Comparison of ENCODE assay signal across 16 mouse cellular contexts in the genomic region with DNA sequence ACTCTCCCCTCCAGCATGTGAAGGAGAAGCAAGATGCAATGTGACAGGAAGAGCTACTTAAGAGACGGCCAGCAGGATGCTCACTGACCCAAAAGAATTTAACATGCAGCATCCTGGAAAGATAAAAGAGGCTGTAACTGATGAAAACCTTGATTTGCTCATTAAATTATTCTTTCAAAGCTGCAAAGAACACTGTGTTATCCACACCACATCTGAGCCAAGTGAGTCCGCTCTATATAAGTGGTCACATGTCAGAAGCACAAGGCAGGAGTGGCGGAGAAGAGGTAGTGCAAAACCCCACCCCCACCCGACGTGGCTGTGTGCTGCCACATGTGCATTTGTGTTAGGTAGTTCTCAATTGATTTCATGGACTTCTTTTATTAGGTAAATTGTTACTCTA.
"Had no signal": no experiment of that assay in that cellular context is flagged by ENCODE, and none has a peak within 500 bp of the region (broad histone marks: within the 10 kb centered on the region; RNA-seq: fewer than 3 reads in every experiment).

No protein-coding gene starts in this region.

- H3K27ac ChIP-seq: kidney, embryonic 15.5 days; limb, embryonic 12.5 days; liver, embryonic 13.5 days; lung, embryonic 15.5 days; neural tube, embryonic 13.5 days; stomach, postnatal 0 days had no signal

- H3K4me3 ChIP-seq: kidney, embryonic 15.5 days; limb, embryonic 12.5 days; liver, embryonic 13.5 days; lung, embryonic 15.5 days; neural tube, embryonic 13.5 days had no signal

- DNase-seq: kidney, adult 2 months; kidney, postnatal 14 days; layer of hippocampus, adult 9-11 months; liver; liver, embryonic 13.5 days; liver, postnatal 0 days; lung, postnatal 14 days; right cerebral cortex, adult 18-20 months; right cerebral cortex, postnatal 25 days; thymus, postnatal 4 days had no signal

- H3K4me1 ChIP-seq: kidney, embryonic 15.5 days; limb, embryonic 12.5 days; liver, embryonic 13.5 days; lung, embryonic 15.5 days had no signal

- H3K4me2 ChIP-seq: kidney, embryonic 15.5 days; limb, embryonic 12.5 days; liver, embryonic 13.5 days; lung, embryonic 15.5 days; neural tube, embryonic 13.5 days had no signal

- H3K36me3 ChIP-seq: kidney, embryonic 15.5 days; limb, embryonic 12.5 days; liver, embryonic 13.5 days; lung, embryonic 15.5 days; neural tube, embryonic 13.5 days had no signal

- H3K27me3 ChIP-seq: kidney, embryonic 15.5 days; limb, embryonic 12.5 days; liver, embryonic 13.5 days; lung, embryonic 15.5 days; neural tube, embryonic 13.5 days had no signal

- H3K9ac ChIP-seq: kidney, embryonic 15.5 days; limb, embryonic 12.5 days; liver, embryonic 13.5 days; liver, postnatal 0 days; lung, embryonic 15.5 days; neural tube, embryonic 13.5 days had no signal

- ATAC-seq: intestine, embryonic 16.5 days; liver, postnatal 0 days had no signal

- H3K9me3 ChIP-seq: kidney, embryonic 15.5 days; limb, embryonic 12.5 days; liver, embryonic 13.5 days; lung, embryonic 15.5 days; neural tube, embryonic 13.5 days had no signal
